Mouse (Mus musculus): ENCODE results near the gene Crygs. TPM values are rescaled to one million over a fixed set of nuclear protein-coding genes. Genes with fewer than 3 reads are reported as not detected.

Crygs gene
- not detected in 2 replicates for polyA plus RNA-seq (2012; rRNA removed)

DNA sequence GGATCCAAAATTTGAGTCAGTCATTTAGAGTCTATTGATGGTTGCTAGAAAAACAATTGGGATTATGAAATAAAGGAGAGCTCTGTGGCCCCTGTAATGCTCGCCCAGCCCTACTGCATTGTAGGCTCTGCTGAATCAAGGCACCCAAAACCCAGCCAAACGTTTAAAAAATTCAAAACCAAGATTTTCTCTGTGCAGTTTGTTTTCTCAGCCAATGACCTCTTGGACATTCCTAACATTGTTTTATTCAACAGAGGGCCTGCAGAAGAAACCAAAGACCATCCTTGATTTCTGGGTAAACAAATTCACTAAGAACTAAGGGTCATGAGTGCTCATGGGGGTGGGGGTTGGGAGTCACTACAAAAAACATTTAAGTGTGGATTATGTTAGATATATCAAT lies at the start of gene Crygs:
Gene Crygs (minus strand): TSS at position 101 of the 400 bp plus-strand sequence.
- no peak for DNase-seq (ENCODE audit: low spot score)

- peak; percentile 97 for DNase-seq (ENCODE audit: low spot score)
These were observed 46.2 kb upstream of the Crygs start, which contains the start of the genes Tbccd1 and Dnajb11 for GRCm38 (mm10) chr16:22857431-22858113. Gene Tbccd1 (minus strand): TSS chr16:22857669. Gene Dnajb11 (plus strand): TSS chr16:22857845.

DNA sequence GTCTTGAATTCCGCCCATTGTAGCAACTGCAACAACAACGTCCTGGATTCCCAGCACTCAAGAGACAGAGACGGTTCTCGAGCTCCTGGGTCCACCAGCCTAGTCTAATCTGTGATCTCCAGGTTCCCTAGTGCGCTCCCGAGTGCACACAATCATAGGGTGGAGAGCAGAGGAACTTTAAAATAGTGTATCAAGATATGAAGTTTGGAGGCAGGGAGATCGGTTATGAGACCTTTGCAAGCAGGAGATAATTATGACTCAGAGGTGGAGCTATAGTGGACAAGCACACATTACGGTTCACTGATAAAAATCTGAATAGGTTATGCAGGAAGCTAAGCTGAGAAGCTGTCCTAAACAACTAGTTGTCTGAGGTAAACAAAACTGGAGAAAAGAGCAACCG lies 45.4 kb upstream of the Crygs start:
- DNase-seq (ENCODE audit: low spot score): no peak

DNA sequence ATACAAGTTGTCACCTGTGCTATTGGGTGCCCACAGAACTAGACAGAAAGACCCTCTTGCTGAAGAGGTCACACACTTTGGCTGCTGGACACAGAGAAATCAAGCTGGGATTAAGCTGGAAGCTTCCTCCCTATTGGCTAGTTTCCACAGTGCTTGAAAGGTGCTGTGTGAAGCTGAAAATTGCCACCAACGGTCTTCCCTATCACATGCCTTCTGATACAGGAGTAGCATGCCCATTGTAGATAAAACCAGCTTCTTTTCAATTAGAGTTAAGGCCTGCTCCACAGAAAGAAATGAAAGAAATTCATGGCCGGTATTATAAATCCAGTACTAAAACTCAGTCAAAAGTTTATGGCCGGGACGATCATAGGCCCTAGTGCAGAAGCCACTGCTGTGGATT lies 41.3 kb upstream of the Crygs start:
- DNase-seq (ENCODE audit: low spot score): no peak

DNA sequence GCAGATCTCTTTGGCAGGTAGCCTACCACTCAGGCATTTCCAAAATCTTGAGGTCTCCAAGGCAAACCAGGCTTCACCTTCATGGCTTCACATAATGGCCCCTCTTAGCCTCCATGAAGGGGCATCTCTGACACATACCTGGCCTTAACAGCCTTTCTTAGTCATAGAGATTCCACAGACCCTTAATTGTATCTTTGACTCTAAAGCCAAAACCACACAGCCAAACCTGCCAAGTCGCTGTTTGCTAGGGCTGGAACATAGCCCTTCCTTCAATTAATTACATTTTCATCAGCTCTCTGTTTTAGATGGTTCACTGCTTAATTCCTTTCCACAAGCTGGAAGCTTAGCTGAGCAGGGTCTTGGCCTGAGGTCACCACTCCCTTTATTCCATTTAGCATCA lies 37.0 kb upstream of the Crygs start:
- no peak for DNase-seq (ENCODE audit: low spot score)

DNA sequence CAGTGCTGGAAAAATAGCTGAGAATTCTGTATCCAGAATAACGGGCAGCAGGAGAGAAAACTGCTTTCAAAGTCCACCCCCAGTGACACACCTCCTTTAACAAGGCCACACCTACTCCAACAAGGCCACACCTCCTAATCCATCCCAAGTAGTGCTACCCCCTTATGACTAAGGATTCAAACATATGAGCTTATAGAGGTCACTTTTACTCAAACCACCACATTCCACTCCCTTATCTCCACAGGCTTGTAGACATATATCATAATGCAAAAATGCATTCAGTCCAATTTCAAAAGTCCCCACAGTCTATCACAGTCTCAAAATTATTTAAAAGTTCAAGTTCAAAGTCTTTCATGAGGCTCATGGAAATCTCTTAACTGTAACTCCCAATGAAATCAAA lies 36.3 kb upstream of the Crygs start:
- DNase-seq (ENCODE audit: low spot score): no peak

DNA sequence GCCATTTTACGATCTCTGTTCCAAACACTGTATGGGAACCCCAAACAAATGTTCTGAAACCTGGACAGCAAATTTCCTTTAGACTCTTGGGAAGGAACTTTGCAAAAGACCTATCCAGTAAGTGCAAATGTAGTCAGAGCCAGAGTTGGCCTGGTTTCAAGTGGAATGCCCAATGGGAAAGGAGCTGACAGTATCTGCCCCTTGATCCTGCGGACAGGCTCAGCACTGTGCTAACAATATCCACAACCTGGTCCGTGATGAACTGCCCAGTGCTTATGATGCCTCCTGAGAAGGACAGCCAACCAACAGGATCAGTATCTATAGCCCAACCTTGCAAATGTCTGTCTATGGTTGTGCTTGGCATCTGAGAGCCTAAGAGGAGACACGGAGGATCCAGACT lies 34.1 kb upstream of the Crygs start:
- no peak for DNase-seq (ENCODE audit: low spot score)

DNA sequence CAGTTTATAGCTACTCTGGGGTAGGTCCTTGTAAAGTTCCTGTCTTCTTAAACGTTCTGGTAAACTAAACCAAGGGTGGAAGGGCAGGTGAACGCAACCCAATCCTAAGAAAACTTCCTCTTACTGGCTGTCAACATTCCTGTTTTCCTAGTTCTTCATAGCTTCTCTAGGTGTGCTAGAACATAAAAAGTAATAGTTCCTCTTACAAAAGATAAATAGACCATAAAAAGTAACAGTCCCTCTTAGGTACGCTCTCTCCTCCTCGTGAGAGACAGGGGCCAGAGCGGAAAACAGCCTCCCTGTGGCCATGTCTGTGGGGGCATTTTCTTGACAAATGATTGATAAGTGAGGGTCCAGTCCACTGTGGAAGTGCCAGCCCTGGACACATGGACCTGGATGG lies 33.5 kb upstream of the Crygs start:
- DNase-seq (ENCODE audit: low spot score): no peak

- DNase-seq (ENCODE audit: low spot score): peak; percentile 47
These were observed 32.9 kb upstream of the Crygs start for GRCm38 (mm10) chr16:22844061-22844801.

DNA sequence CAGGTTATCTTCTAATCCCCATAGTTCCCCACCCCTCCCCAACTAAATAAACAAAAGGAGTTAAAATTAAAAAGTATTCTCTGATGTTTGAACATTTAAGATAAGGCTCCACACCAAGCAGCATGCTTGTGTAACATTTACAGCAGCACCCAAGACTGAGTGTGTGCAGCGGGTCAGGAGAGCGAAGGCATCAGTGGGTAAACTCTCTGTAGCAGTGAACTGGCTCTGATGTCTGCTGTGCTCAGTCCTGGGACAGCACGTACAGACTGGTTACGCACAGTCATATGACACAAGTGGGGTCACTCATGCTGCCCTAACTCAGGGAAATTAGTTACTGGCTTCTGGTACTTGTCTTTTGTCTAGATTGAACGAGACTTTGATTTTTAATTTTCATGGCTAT lies 31.5 kb upstream of the Crygs start:
- DNase-seq (ENCODE audit: low spot score): no peak

- no peak for DNase-seq (ENCODE audit: low spot score)
These were observed 27.9 kb upstream of the Crygs start for GRCm38 (mm10) chr16:22839146-22839857.

DNA sequence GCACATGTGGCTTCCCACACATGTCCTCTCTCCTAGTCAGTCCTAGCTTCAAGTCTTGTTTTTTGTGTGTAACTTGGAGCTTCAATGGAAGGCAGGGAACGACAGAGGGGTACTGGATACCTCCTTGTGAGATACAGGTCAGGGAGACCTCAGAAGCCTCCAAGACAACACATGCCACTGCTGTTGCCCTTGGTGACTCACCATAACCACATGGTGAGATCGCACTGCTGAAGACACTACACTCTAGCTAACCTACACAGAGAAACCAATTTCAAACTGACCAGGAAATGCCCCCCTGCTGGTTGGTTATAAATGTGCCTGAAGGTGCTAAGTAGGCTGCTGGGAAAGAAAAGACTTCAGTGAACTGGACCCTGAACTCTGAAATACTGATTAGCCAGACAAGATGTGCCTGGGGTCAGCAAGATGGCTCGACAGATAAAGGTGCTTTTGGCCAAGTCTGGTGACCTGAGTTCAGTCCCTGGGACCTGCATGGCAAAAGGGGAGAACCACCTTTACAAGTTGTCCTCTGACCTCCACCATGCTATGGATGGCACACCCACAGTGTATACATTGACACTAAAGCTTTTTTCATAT lies 21.7 kb upstream of the Crygs start:
- no peak for DNase-seq (ENCODE audit: low spot score)

DNA sequence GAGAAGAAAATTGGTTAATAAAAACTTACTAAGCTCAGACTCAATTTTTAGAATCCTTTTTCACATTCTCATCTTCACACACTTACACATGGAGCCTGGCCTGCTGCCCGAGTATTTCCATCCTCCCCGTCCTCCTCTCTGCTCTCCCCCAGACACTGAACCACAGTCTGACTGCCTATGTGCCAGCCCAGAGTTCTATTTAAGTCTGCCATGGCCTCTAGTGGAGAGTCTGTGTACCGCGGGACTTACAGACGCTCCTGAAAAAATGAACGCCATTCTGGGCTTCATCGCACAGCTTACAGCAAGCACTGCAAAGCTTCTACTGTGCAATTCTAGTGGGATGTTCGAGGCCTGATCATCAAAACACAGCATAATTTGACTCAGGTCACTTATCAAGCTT lies 9.4 kb upstream of the Crygs start:
- no peak for DNase-seq (ENCODE audit: low spot score)

DNA sequence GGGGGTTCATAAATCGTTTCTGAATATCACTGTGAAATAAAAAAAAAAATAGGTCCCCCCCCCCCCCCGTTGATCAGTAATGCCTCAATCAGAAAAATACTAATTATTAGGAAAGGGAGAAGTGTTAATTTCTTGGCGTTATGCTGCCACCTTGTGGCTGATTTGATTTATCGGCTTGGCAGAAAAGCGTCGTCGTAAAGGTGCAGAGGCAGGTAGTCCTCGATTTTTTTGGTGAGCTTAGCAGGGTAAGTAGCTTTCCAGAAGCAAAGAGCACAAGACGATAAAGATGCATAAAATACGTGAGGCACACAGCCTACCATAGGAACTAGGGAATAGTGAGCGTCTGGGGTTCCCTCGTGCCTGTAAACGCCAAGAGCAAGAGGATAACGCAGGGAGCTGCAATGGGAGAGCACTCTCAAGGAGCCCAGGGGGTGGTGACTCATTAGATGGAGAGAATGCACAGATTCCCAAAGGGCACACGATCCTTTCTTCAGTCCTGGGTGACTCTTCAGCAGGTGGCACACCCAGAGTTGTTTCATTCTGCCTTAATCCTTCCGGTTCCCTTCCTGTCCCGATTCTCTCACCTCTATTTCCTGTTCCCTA lies 3.8 kb downstream of the Crygs start:
- no peak for DNase-seq (ENCODE audit: low spot score)

DNA sequence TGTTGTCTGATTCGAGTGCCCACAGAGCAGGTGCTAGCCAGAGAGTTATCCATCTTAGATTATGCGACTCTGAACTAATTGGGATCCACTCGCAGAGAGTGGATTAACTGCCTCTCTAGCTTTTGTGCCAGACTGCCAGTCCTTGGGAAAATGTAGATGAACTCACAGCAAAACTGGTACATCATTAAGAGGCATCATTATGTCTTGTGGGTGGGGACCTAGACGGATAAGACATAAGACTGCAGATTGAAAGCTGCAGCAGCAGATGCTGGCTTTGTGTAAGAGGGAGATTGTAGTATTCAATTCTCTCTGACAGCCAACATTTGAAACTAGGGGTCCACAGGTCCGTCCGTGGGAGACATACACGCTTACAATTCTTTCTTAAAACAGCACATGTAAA lies 8.6 kb downstream of the Crygs start:
- no peak for DNase-seq (ENCODE audit: low spot score)

GRCm38 (mm10) chr16:22800849-22801109 lies 10.6 kb downstream of the Crygs start:
- DNase-seq (ENCODE audit: low spot score): no peak

DNA sequence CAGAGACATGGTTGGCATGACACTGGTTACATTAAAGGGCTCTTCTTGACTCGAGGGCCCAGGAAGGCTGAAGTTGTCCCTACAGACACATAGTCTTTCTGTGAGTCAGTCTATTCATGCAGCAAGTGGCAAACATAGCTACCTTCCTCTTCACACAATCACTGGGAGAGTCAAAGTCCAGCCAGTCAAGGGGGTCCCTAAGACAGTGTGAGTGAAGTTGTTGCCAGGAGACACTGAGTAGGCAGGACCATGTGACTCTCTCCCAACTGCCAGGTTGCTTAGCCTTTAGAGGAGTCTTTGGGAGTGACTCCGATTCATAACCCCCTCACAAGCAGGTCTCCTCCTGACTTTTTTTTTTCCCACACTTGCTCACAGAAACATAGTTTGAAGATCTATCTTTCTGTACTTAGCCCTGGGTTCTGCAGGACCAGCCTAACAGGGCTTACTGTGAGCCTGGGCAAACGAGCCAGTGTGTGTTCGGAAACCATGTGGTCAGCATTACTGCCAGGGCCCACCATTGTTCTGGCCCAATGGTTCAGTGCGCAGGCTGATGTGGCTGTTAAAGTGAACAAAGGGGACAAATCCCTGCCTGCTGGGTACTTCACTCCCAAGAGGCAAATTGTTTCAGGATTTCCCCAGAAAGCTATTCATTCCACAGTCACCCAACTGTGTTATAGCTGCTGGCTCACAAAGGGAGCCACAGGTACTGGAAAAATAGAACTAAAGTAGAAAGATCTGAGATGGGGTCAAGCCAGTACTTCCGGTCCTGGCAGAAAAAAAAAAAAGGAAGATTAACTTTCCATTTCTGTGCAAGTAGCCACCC lies 11.1 kb downstream of the Crygs start:
- no peak for DNase-seq (ENCODE audit: low spot score)

DNA sequence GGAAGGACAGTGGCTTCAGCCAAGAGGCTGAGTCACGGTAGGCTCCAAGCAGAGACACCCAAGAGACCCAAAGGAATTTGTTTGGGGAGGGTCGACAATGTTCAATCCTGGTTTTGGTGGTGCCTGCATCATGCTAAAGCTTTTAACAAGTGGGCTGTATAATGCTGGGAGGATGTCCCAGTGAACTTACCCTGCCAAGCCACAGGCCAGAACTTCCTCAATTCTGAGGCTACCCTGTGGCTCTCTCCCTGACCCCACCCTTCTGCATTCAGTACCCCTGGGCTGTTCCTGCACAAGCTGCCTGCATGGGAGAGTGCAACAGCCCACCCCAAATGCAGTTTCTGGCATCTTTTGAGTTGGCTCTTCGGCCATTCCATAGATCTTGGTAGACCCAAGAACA lies 12.9 kb downstream of the Crygs start:
- DNase-seq (ENCODE audit: low spot score): no peak

DNA sequence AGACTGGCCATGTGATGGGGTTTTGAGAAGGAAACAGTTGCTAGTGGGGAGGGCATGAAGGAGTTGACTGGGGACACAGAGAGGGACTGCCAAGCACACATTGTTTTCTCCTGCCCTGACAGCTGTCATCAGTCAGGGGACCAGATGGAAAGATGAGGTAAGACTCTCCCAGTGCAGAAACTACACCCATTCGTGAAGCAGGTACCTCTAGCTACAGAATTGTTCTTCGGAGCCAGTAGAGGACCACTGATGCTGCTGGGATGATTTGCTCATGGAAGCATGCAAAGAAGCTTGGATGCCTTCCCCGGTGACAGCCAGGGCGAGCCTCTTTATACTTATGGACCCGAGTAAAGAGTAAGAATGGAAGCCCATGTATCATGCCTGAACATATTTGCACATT lies 13.9 kb downstream of the Crygs start:
- DNase-seq (ENCODE audit: low spot score): no peak

- no peak for DNase-seq (ENCODE audit: low spot score)
These were observed 15.9 kb downstream of the Crygs start for GRCm38 (mm10) chr16:22795497-22795896.

DNA sequence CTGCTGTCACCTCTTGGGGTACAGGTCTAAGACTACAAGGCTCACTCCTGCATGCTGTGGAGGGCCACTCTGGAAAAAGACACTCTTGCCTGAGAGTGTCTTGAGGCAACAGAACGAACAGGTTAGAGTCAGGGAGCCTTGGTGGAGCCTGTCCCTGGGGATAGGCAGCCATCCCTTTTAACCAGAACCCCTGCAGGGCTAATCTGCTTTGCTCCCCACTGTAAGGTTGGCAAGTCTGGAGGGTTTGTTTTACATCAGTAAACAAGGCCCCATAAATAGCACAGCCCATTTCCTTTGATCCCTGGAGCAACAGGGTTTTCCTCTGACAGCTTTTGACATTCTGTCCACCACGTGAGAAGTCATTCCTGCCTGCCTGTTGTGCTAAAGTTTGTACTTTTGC lies 20.1 kb downstream of the Crygs start:
- DNase-seq (ENCODE audit: low spot score): no peak
